Mouse (Mus musculus): ENCODE results near the gene Plekha5.

GRCm38 (mm10) chr6:140450693-140451092, 26.8 kb downstream of the Plekha5 start:
- TF ChIP-seq CTCF (IDR thresholded peaks at IDR 0.05; ENCODE audit: control insufficient read depth, insufficient read depth, insufficient replicate concordance, low read depth, low read length) (no peak), POLR2A (IDR thresholded peaks at IDR 0.05; ENCODE audit: control insufficient read depth, low read depth, low read length) (no peak)

Data from testis, adult 2 months (tissue).